Comparison of ENCODE assay signal across 23 mouse cellular contexts in genomic region chr5:106122928-106123327, GRCm38 (mm10).
DNase-seq lines count a peak whose midpoint lies in the region; ATAC-seq and TF ChIP-seq lines count a peak whose summit lies in the region.
"Had no signal": no experiment of that assay in that cellular context is flagged by ENCODE, and none has a peak within 500 bp of the region (broad histone marks: within the 10 kb centered on the region; RNA-seq: fewer than 3 reads in every experiment).

No protein-coding gene starts in this region.

- H3K4me1 ChIP-seq in embryonic facial prominence, embryonic 14.5 days (ENCODE audit: control insufficient read depth, insufficient read depth, low read length): no peaks in the 10 kb centered on the region
- H3K4me1 ChIP-seq in embryonic facial prominence, embryonic 10.5 days: peaks cover 14% of the 10 kb centered on the region
- H3K4me1 ChIP-seq in limb, embryonic 14.5 days (ENCODE audit: control insufficient read depth, insufficient read depth, low read length): no peaks in the 10 kb centered on the region
- peaks cover 19% of the 10 kb centered on the region for H3K4me1 ChIP-seq in limb, embryonic 10.5 days
- H3K4me1 ChIP-seq in lung, embryonic 15.5 days: peaks cover 10% of the 10 kb centered on the region; the same call in 1 of the 2 replicates

- H3K36me3 ChIP-seq in embryonic facial prominence, embryonic 14.5 days (ENCODE audit: control insufficient read depth, insufficient read depth, low read length): no peaks in the 10 kb centered on the region
- no peaks in the 10 kb centered on the region for H3K36me3 ChIP-seq in embryonic facial prominence, embryonic 10.5 days (replicated peaks)
- no peaks in the 10 kb centered on the region for H3K36me3 ChIP-seq in limb, embryonic 14.5 days (ENCODE audit: control insufficient read depth, insufficient read depth, low read length)
- no peaks in the 10 kb centered on the region for H3K36me3 ChIP-seq in limb, embryonic 10.5 days
- no peaks in the 10 kb centered on the region for H3K36me3 ChIP-seq in lung, embryonic 15.5 days
- H3K36me3 ChIP-seq: embryonic facial prominence, embryonic 13.5 days; forebrain, embryonic 15.5 days; G1E had no signal

- no peak overlapping the region for H3K9ac ChIP-seq in embryonic facial prominence, embryonic 14.5 days (ENCODE audit: low read depth, low read length)
- H3K9ac ChIP-seq in limb, embryonic 14.5 days (ENCODE audit: low read depth, low read length, severe bottlenecking): no peak overlapping the region
- no peak overlapping the region for H3K9ac ChIP-seq in lung, embryonic 15.5 days
- H3K9ac ChIP-seq: embryonic facial prominence, embryonic 13.5 days; forebrain, embryonic 13.5 days; forebrain, embryonic 15.5 days; forebrain, postnatal 0 days had no signal

- H3K4me3 ChIP-seq in embryonic facial prominence, embryonic 14.5 days (ENCODE audit: low read depth, low read length): no peak overlapping the region
- H3K4me3 ChIP-seq in embryonic facial prominence, embryonic 10.5 days: no peak overlapping the region
- H3K4me3 ChIP-seq in limb, embryonic 14.5 days (replicated peaks; ENCODE audit: low read length): no peak overlapping the region
- H3K4me3 ChIP-seq in limb, embryonic 10.5 days: no peak overlapping the region
- no peak overlapping the region for H3K4me3 ChIP-seq in lung, embryonic 15.5 days
- H3K4me3 ChIP-seq: embryonic facial prominence, embryonic 13.5 days; forebrain, embryonic 13.5 days; forebrain, embryonic 15.5 days had no signal

- peak; percentile 74 for DNase-seq in cerebellum, postnatal 10 days
- DNase-seq in cerebellum, adult 8-10 months: no peak
- peak; percentile 23 for DNase-seq in embryonic facial prominence, embryonic 14.5 days (ENCODE audit: low spot score)
- no peak for DNase-seq in embryonic facial prominence, embryonic 10.5 days (ENCODE audit: low spot score)
- peak; percentile 27 for DNase-seq in limb, embryonic 14.5 days (ENCODE audit: low spot score)
- DNase-seq in limb, embryonic 10.5 days (ENCODE audit: low spot score): no peak
- DNase-seq in lung, postnatal 25 days (ENCODE audit: low spot score): no peak
- DNase-seq: adrenal gland, adult 8-10 months; adrenal gland, postnatal 14 days; adrenal gland, postnatal 36 days; B cell, adult 2 months; cerebellum, adult 11-12 months; cerebellum, adult 2 months; cerebellum, postnatal 25 days; forebrain, postnatal 0 days had no signal

- H3K9me3 ChIP-seq in embryonic facial prominence, embryonic 14.5 days (ENCODE audit: control insufficient read depth, low read length): no peaks in the 10 kb centered on the region
- no peaks in the 10 kb centered on the region for H3K9me3 ChIP-seq in embryonic facial prominence, embryonic 10.5 days
- H3K9me3 ChIP-seq in limb, embryonic 14.5 days (ENCODE audit: control insufficient read depth, low read length): no peaks in the 10 kb centered on the region
- H3K9me3 ChIP-seq in limb, embryonic 10.5 days (replicated peaks): no peaks in the 10 kb centered on the region
- H3K9me3 ChIP-seq in lung, embryonic 15.5 days: no peaks in the 10 kb centered on the region
- H3K9me3 ChIP-seq: embryonic facial prominence, embryonic 13.5 days; forebrain, embryonic 13.5 days; forebrain, embryonic 15.5 days had no signal

- ATAC-seq in embryonic facial prominence, embryonic 14.5 days (ENCODE audit: low read depth): no peak
- ATAC-seq in limb, embryonic 14.5 days (ENCODE audit: low FRiP score, low read depth): no peak
- ATAC-seq in lung, embryonic 15.5 days (ENCODE audit: borderline replicate concordance, extremely low read depth, low FRiP score, low TSS enrichment): 0 out of 2 replicates have a peak, but pooled peaks have one; percentile 46
- ATAC-seq: activated CD4-positive, CD25-positive, alpha-beta regulatory T cell, adult 4 months; CD4-positive, CD25-positive, alpha-beta regulatory T cell, adult 4 months; forebrain, embryonic 13.5 days; forebrain, embryonic 15.5 days; forebrain, postnatal 0 days; Patski had no signal

- H3K27me3 ChIP-seq in embryonic facial prominence, embryonic 14.5 days (replicated peaks; ENCODE audit: control insufficient read depth, insufficient read depth, low read length): no peaks in the 10 kb centered on the region
- H3K27me3 ChIP-seq in embryonic facial prominence, embryonic 10.5 days (replicated peaks; ENCODE audit: low read depth, poor library complexity, severe bottlenecking): no peaks in the 10 kb centered on the region
- H3K27me3 ChIP-seq in limb, embryonic 14.5 days (ENCODE audit: control insufficient read depth, insufficient read depth, low read length): no peaks in the 10 kb centered on the region
- H3K27me3 ChIP-seq in limb, embryonic 10.5 days (ENCODE audit: low read depth, poor library complexity, severe bottlenecking): peaks cover 6% of the 10 kb centered on the region
- no peaks in the 10 kb centered on the region for H3K27me3 ChIP-seq in lung, embryonic 15.5 days
- H3K27me3 ChIP-seq: embryonic facial prominence, embryonic 13.5 days; forebrain, embryonic 13.5 days; forebrain, embryonic 15.5 days had no signal

- H3K4me2 ChIP-seq in embryonic facial prominence, embryonic 14.5 days (ENCODE audit: low read depth, low read length): no peak overlapping the region
- no peak overlapping the region for H3K4me2 ChIP-seq in limb, embryonic 14.5 days (replicated peaks; ENCODE audit: low read depth, low read length, severe bottlenecking)
- no peak overlapping the region for H3K4me2 ChIP-seq in lung, embryonic 15.5 days
- H3K4me2 ChIP-seq: embryonic facial prominence, embryonic 13.5 days; forebrain, embryonic 13.5 days; forebrain, embryonic 15.5 days had no signal

- no peak overlapping the region for H3K27ac ChIP-seq in embryonic facial prominence, embryonic 14.5 days (replicated peaks; ENCODE audit: low read depth, low read length)
- no peak overlapping the region for H3K27ac ChIP-seq in embryonic facial prominence, embryonic 10.5 days (replicated peaks)
- no peak overlapping the region for H3K27ac ChIP-seq in limb, embryonic 14.5 days (replicated peaks; ENCODE audit: low read depth, low read length)
- no peak overlapping the region for H3K27ac ChIP-seq in limb, embryonic 10.5 days
- H3K27ac ChIP-seq in lung, embryonic 15.5 days: no peak overlapping the region
- H3K27ac ChIP-seq: embryonic facial prominence, embryonic 13.5 days; forebrain, embryonic 13.5 days; forebrain, embryonic 15.5 days had no signal

- TF ChIP-seq POLR2A in limb, embryonic 14.5 days (IDR thresholded peaks at IDR 0.05; ENCODE audit: borderline replicate concordance, extremely low read depth, insufficient read depth, insufficient read length): no peak

- WGBS in embryonic facial prominence, embryonic 14.5 days: 26% methylated on average over 3 of the region's 3 CpGs
- 75% methylated on average over 3 of the region's 3 CpGs for WGBS in embryonic facial prominence, embryonic 10.5 days
- 18% methylated on average over 3 of the region's 3 CpGs for WGBS in limb, embryonic 14.5 days
- WGBS in limb, embryonic 10.5 days: 56% methylated on average over 3 of the region's 3 CpGs
- 32% methylated on average over 3 of the region's 3 CpGs for WGBS in lung, embryonic 15.5 days

Comparison
In these comparisons a context has a peak if more than half of its experiments do, and no peak if none do; other contexts are left out.
1. DNase-seq: peak in cerebellum, postnatal 10 days (2 of 2), embryonic facial prominence, embryonic 14.5 days (single experiment) and limb, embryonic 14.5 days (single experiment); none in cerebellum, adult 8-10 months (single experiment), embryonic facial prominence, embryonic 10.5 days (single experiment), limb, embryonic 10.5 days (single experiment) and lung, postnatal 25 days (single experiment).